Mouse (Mus musculus) right cerebral cortex, adult 2 months (tissue): ENCODE measurements around the gene Wdr83.
"Not testable (repeated sequence)": the region's sequence is repeated elsewhere in the genome, so short reads cannot be mapped to it uniquely, and the experiment has no call there.

Experiments used
- DNase-seq, 2 experiments: peaks; one replicate each; pipeline ENCODE4 v3.0.0; 2021 to 2022; ENCODE audit warnings: low spot score in 2 of 2

Gene Wdr83

GRCm38 (mm10) chr8:85081216-85081555, at the start of gene Wdr83:
Gene Wdr83 (minus strand): TSS chr8:85081306.
- no peak for DNase-seq

DNA sequence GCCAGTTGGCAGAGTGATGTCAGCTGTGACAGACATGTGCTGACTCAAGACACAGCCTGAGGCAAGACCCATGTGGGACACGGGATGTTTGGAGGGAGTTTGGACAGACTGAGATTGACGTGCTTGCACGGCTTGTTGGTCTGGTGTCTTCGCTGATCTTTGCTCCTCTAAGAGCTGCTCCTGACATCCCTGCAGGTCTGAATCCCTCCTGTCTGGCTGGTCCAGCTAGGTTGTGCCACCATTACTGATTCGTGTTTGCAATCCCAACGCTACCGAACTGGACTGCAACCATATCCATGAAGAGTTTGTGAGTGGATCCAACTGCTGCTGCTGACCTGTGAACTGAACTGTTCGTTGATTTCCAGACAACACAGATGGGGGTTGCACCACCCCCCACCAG, 42.6 kb upstream of the Wdr83 start:
- DNase-seq: no peak

DNA sequence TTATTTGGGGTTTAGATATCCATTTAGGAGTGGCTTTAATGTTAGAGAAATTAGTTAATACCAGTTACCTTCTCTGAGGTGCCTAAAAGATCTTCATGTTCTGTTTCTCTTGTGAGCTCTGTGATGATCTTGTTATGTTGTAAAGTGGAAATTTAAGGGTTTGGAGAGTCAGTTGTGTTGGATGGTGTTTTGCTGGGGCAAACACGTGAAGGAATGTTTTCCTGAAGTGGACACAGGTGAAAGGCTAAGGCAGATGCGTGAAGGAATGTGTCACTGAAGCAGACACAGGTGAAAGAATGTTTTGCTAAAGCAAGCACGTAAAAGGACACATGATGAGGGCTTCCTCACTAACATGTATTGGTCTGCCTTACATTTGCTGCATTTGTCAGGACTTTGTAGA, 41.9 kb upstream of the Wdr83 start, which contains the start of gene Zfp791:
Zfp791 (minus strand) TSS at position 101 of the 400 bp plus-strand sequence.
- no peak for DNase-seq

DNA sequence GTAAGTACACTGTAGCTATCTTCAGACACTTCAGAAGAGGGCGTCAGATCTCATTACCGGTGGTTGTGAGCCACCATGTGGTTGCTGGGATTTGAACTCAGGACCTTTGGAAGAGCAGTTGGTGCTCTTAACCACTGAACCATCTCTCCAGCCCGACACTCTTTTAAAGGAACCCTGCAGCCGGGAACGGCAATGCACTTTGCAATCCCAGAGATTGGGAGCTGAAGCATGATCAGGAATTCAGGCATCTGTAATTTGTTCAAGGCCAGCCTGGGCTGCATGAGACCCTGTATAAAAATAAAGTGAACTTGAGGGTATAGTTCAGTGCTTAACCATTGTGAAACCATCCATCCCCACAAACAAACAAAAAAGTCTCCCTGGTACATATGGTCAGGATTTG, 39.1 kb upstream of the Wdr83 start:
- DNase-seq: not testable (repeated sequence)

DNA sequence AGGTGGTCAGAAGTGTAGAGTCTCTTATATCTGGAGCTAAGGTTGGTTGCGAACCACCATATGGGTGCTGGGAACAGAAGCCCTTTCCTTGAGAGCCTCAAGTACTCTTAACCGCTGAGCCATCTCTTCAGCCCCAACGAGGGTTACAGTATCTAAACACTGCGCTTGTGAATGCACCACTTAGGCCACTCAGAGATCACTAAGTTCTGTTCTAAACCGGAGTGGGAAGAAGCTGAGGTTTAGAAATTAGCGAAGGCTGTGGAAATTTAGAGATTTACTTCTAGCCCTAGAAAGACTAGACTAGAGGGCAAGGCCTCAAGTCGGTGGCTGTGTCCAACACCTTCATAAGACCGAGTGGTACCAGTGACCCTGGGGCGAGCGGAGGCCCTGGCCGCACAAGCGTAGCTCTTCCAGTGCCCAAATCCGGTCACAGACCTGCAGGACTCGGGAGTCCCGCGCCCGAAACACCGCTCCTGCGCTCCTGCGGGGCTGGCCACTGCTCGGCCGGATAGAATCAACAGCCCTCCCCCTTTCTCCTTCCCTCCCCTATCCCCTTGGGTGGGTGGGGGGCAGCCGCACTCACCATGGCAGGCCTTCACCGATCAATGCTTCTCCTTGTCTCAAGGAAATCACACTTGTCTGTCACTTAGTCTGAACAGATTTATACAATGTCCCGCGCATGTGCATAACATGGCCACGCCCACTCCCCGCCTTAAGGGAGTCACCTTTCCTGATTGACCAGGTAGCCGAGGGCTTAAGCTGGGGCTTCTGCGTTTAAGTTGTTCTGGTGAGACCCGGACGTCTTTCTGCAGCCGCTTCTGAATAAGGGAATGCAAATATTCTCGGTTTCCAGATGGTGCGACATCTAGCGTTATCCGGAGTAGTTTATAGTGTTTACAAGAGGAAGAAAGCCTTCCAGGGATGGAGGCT, 38.2 kb upstream of the Wdr83 start:
- DNase-seq: peak; percentile 87 to 90

- DNase-seq: no peak
Measured at GRCm38 (mm10) chr8:85116984-85117383, 35.9 kb upstream of the Wdr83 start.

DNA sequence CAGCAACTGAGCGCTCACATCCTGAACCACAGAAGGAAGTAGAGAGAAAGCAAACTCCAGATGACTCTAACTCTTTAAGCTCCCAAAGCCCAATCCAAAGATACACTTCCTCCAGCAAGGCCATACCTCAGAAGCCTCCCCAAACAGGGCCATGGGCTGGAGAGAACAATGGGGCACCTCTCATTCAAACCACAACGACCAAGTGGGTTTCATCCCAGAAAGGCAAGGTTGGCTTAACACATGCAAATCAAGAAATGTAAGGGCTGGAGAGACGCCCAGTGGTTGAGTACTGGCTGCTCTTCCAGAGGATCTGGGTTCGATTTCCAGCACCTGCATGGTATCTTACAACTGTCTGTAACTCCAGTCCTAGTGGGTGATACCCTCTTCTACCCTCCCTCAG, 34.4 kb upstream of the Wdr83 start:
- DNase-seq: no peak

GRCm38 (mm10) chr8:85113241-85113640, 32.1 kb upstream of the Wdr83 start:
- DNase-seq: no peak

DNA sequence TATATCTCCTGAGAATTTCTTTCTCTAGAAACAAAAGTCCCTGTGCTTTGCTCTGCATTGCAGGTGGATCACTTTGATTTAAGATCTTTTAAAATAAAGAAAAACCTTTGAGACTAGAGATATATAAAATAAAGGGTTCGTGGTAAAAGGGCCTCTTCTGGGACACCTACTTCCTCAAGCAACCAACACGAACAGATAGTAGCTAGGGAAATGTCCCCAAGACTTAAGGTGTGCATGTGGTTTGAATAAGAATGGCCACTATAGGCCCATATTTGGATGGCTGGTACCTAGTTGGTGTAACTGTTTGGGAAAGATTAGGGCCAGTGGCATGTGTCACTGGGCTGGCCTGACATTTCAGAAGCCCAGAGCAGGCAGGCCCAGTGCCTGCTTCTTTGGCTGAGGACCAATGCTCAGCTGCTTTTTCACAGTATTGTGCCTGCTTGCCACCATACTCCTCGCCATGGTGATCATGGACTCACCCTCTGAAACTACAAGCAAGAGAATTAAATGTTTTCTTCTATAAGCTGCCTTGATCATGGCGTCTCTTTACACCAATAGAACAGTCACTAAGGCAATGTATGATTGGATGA, 19.1 kb upstream of the Wdr83 start:
- DNase-seq: no peak

GRCm38 (mm10) chr8:85096850-85097249, 15.7 kb upstream of the Wdr83 start:
- no peak for DNase-seq

GRCm38 (mm10) chr8:85096196-85096595, 15.1 kb upstream of the Wdr83 start:
- DNase-seq: no peak

DNA sequence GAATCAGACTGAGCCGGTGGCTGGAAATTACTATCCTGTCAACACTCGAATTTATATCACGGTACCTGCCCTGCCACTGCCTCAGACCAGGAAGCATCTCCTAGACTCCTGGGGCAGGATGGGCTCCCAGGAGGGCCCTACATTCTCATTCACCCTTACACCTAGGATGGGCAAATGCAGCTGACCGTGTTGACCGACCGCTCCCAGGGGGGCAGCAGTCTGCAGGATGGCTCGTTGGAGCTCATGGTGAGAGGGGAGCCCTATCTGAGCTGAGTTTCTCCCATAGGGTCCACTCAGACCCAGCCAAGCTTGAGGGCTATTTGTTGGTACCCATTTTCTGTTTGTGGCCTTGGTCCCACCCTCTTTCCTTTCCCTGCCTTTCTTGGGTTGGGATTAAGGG, 14.5 kb upstream of the Wdr83 start:
- DNase-seq: no peak

DNA sequence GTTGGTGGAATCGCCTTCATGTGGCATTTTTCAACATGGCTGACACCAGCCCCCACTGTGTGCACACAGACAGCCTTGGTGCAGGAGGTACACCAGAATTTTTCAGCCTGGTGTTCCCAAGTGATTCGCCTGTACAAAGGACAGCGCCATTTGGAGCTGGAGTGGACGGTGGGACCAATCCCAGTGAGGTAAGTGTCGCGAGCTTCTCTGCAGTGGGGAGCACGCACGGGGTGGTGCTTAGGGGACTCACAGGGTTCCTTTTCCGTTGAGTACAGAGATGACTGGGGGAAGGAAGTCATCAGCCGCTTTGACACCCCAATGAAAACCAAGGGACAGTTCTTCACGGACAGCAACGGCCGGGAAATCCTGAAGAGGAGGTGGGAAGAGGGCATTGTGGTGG, 13.9 kb upstream of the Wdr83 start:
- DNase-seq: no peak

GRCm38 (mm10) chr8:85091526-85092090, 10.5 kb upstream of the Wdr83 start:
- no peak for DNase-seq

GRCm38 (mm10) chr8:85090856-85091255, 9.8 kb upstream of the Wdr83 start:
- no peak for DNase-seq

DNA sequence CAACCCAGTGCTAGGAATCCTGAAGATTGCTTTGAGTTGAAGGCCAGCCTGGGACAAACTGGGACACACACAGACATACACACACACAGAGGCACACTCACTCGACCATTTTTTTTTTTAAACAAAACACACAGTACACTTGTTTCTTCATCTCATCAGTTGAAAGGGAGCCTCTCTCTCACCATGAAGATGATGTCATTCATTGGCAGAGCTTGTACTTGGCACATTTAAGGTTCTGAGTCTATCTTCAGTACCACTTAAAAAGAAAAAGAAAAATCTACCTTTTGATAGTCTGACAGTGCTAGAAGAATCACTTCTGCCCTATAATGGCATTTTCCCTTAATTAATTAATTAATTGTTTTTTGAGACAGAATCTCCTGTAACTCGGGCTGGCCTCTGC, 7.7 kb upstream of the Wdr83 start:
- DNase-seq: no peak

GRCm38 (mm10) chr8:85086238-85086637, 5.1 kb upstream of the Wdr83 start:
- no peak for DNase-seq

DNA sequence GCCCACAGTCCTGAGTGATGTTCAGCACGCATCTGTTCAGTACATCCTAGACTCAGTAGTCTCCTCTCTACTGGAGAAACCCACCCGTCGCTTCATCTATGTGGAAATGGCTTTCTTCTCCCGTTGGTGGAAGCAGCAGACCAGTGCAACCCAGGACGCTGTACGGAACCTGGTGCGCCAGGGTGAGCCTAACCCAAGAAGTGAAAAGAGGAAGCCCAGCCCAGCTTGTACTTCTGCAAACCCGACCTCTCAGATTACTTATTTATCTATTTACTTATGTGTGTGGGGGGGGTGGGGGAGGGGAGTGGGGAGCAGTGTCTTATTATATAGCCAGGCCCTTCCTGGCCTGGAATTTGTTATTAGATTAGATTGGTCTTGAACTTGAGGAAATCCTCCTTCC, 3.5 kb upstream of the Wdr83 start:
- DNase-seq: no peak

DNA sequence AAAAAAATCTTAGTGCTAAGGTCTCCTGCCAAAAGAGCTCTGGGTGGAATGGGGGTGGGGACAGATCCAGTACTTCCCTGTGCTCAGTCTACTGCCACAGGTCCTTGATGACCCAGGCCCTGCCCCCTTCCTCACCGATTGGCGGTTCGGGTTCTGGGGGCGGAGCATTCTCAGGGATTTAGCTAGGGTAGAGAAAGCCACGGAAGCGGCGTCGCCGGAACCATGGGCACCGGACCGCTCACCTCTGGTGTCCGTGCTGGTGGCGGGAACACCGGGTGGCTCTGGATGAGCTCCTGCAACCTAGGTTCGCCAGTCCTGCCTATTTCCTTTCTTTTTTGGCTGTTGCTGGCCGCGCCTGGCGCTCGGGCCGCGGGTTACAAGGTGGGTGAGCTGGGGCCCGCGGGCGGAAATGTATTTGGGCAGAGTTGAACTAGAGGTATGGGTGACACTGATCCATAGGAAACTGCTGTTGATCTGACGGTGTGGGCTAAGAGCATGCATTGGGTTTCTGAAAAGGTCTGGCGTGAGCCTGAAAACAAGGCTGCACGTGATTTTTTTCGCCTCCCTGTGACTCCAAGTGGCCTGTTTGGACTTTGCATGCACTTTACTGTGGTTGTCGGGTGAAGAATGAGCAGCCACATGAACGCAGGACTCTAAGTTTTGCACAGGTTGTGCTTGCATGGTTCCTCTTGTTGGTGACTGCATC, 2.2 kb upstream of the Wdr83 start, which contains the start of gene Man2b1:
Man2b1 (plus strand) TSS at position 163 of the 706 bp plus-strand sequence.
- DNase-seq: peak; percentile 90 to 91

GRCm38 (mm10) chr8:85082169-85082568, 1.1 kb upstream of the Wdr83 start:
- DNase-seq: not testable (repeated sequence)

GRCm38 (mm10) chr8:85080532-85081215, 432 bp downstream of the Wdr83 start, which contains the start of gene Wdr83os:
Gene Wdr83os (plus strand): TSS chr8:85080740.
- DNase-seq: peak; percentile 64 to 65

DNA sequence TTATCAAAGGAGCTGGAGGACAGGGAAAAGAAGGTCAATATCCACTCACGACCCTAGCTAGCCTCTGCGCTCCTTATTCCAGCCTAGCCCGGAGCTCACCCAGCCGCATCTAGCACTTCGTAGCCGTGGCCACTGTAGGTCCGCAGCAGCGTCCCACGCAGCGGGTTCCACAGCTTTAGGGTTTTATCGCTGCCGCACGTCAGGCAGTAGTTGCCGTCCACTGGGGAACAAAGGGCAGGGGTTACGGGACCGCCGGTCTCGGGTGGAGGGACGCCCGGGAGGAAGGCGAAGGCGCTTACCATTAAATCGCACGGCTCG, 933 bp downstream of the Wdr83 start:
- DNase-seq: no peak
